Mouse (Mus musculus): ENCODE results near the gene Gm20388.
A peak's percentile ranks its signal among the peaks of the same experiment; 100 is the strongest.

Gene Gm20388

GRCm38 (mm10) chr8:123701952-123702587, 3791.4 kb downstream of the Gm20388 start:
- no peak for DNase-seq (ENCODE audit: extremely low read depth, insufficient read length, low spot score)

DNA sequence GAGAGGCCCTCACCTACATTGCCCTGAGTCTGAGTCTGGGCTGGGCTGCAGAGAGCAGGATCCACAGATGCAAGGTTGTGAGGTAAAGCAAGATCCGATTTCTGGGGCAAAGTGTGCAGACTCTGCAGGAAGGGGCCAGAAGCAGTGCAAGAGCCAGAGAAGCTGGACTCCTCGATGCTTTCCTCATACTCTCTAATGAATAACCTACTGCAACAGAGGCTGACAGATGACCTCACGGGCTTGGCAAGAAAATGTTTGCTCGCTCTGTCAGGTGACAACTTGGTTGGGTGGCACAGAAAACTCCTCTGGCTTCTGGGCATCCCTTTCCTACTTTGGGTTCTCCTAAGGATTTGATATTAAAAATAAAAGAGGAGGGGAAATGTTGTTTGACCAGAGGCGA, 3794.7 kb downstream of the Gm20388 start:
- DNase-seq (ENCODE audit: extremely low read depth, insufficient read length, low spot score): no peak

DNA sequence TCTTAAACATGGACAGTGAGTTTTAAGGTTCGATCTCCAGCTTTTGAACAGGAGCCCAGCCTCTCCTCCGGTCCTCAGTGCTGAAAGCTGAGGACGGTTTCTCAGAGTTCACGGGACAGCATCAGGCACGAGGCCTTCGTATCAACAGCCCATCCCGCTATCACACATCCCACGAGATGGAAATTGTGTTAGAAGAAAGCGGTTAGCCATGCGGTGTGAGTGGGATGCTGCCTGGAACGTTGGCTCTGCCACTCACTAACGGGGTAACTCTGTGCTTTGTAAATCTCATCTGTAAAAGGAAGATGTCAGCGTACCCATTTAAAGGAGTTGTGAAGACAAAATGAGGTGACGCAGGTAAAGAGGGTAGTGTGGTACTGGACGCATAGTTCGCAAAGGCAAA, 3796.5 kb downstream of the Gm20388 start:
- no peak for DNase-seq (ENCODE audit: extremely low read depth, insufficient read length, low spot score)

DNA sequence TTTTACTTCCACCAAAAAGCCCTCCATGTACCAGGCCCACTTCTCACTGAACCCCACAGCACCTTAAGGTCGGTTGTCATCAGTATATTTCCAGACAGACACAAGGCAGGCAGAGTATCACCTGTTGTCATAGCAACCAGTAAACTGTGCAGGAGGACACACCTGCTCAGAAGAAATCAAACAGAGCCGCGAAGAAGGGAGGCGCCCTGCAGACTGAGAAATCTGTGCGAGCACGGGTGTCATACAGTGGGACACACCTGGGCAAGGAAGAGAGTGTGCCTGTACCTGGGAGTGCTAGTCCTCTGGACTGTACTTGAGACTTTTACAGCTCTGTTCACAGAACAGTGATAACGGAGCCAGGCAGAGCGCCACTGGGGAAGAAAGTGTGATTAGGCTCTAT, 3798.1 kb downstream of the Gm20388 start:
- DNase-seq (ENCODE audit: extremely low read depth, insufficient read length, low spot score): no peak

DNA sequence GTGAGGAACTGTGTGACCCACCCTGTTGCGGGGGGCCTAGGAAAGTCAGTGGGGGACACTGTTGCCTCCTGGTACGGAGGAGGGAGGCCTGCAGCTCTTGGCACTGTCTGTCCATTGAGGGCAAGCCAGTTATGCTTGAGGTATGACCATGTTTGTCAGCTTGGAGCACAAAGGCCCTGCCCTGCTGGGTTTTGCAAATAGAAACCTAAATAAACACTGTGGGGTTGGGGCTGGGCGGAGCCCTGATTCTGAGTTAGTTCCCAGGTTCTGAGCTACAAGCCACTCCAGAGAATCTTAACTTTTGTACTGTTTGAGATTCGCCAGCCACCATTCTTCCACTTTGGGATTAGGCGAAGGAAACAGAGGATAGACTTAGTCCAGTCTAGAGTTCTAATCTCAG, 3799.7 kb downstream of the Gm20388 start:
- DNase-seq (ENCODE audit: extremely low read depth, insufficient read length, low spot score): no peak

GRCm38 (mm10) chr8:123714451-123714850, 3803.8 kb downstream of the Gm20388 start:
- DNase-seq (ENCODE audit: extremely low read depth, insufficient read length, low spot score): no peak

DNA sequence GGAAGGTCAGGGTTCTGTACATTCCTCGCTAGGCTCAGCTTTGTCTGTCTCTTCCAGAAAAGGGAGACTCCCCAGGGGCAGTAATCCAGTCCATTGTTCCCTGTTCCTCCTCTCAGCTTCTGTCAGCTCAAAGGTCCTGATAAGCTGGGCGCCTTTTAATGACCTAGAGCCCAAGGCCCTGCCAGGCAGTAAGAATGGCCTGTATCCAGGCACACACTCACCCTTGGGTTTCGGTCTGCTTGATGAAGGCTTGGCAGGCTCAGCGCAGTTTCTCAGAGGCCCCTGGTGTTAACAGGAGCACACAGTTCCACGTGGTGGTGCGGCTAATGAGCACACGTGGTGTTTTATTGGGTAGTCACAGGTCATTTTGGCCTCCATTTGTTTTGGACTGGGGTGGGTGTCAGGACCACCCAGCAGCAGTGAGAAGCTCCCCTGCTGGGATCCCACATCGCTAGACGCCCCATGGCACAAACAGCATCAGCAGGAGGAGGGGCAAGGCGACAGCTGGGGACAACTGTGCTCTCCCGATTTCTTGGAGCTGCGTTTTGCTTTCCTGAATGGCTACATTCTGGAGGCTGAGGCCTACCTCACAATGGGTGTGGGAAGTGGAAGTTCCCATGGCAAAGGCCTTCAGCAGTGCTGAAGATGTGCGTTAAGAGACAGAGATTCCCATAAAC, 3805.4 kb downstream of the Gm20388 start:
- no peak for DNase-seq (ENCODE audit: extremely low read depth, insufficient read length, low spot score)

DNA sequence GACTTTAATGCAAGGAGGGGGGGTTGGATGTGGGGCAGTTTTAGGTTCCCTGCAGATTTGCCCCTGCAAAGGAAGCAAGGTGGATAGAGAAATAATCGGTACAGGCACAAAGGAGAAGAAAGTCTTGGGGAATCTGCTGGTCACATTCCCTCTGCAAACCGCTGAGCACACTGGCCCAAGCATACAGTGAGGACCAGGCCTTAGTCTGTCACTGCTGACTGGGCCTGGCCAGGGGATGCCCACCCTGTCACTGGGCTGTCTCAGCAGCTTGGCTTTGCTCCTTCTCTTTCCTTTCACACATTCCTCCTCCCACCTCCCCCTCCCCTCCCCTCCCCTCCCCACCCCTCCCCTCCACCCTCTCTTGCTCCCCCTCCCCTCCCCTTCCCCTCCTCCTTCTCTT, 3806.5 kb downstream of the Gm20388 start:
- peak; percentile 43 for DNase-seq (ENCODE audit: extremely low read depth, insufficient read length, low spot score)

DNA sequence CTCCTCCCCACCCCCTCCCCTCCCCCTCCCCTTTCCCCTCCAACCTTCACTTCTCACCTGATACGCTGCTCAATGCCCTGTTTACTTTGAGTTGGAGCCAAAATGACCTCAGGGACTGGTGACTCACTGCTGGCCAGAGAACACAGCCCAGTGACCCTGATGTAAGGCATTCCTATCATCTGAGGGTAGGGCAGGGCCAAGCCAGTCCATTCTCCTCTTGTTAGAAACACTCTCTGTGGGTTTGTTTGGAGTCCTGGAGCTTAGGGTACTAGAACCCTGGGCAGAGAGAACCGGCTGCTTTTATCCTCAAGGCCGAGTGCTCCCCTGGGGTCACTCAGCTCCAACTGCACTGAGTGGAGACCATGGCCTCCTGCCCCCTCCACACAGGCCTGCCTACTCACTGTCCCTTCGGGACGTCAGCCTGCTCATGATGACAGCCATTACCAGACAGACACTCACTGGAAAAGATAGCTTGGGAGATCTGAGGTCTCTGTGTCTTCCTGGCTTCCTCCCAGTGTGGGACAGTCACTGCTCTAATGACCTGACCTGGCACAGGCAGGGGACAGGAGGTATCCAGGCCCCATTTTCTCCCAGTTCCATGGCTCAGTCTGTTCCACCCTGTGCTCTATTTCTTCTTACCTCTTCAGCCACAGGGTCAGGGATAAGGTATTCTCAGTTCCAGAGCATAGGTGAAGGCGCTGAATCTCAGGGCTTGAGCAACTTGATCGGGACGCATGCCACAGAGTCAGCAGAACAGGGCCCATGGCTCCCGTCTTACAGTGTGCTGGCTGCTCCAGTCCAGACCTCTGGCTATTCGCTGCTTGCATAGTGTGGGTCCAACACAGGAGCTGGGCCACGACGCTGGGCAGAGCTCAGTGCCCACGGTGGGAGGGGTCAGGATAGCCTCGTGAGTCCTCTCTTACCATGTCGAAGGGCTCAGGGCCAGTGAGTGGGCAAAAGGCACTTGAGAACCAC, 3807.2 kb downstream of the Gm20388 start:
- peak; percentile 80 for DNase-seq (ENCODE audit: extremely low read depth, insufficient read length, low spot score)

GRCm38 (mm10) chr8:123718752-123719151, 3808.1 kb downstream of the Gm20388 start:
- DNase-seq (ENCODE audit: extremely low read depth, insufficient read length, low spot score): peak; percentile 40

GRCm38 (mm10) chr8:123719280-123719679, 3808.6 kb downstream of the Gm20388 start:
- no peak for DNase-seq (ENCODE audit: extremely low read depth, insufficient read length, low spot score)

GRCm38 (mm10) chr8:123719811-123720210, 3809.2 kb downstream of the Gm20388 start:
- DNase-seq (ENCODE audit: extremely low read depth, insufficient read length, low spot score): no peak

DNA sequence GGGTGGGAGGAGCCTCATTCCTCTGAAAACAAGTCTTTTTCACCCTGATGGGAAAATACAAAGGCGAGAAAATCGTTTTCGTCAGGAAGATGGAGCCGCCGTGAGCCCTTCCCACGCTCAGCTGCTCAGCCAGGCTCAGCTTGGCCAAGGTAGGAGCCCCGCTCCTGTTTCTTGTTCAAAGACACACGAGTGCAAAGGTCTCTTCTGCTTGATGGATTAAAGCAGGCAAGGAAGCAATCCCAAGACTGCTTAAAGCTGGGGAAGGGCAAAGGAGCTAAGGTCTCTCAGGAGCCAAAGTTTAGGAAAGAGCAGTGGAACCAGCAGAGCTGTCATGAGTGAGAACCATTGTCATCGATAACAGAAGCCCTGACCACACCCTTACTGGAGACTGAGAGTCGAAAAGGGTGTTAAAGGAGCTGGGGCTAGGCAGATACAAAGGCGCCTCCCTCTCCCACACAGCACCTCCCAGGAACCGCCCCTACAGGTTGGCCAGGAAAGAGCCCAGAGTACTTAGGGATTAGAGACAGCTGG, 3809.9 kb downstream of the Gm20388 start:
- no peak for DNase-seq (ENCODE audit: extremely low read depth, insufficient read length, low spot score)

GRCm38 (mm10) chr8:123722245-123722644, 3811.6 kb downstream of the Gm20388 start:
- DNase-seq (ENCODE audit: extremely low read depth, insufficient read length, low spot score): no peak

DNA sequence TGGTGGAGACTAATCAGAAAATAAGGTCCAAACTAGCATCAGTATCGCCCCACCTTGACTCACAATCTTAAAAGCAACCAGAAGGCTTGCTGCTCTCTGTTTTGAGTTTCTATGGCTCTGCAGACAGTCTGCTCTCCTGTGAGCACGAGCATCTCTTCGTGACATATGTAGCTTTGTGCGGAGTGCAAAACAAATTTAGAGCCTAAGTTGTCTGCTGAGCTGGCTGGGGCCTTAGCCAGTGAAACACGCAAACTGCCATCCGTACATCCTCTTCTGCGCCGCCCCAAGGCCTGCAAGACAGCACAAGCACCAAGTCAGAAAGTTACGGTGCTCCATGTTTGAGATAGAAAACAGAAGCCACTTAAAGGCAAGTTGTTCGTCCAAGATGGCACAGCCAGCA, 3814.1 kb downstream of the Gm20388 start:
- no peak for DNase-seq (ENCODE audit: extremely low read depth, insufficient read length, low spot score)

GRCm38 (mm10) chr8:123725261-123725660, 3814.6 kb downstream of the Gm20388 start:
- DNase-seq (ENCODE audit: extremely low read depth, insufficient read length, low spot score): no peak

DNA sequence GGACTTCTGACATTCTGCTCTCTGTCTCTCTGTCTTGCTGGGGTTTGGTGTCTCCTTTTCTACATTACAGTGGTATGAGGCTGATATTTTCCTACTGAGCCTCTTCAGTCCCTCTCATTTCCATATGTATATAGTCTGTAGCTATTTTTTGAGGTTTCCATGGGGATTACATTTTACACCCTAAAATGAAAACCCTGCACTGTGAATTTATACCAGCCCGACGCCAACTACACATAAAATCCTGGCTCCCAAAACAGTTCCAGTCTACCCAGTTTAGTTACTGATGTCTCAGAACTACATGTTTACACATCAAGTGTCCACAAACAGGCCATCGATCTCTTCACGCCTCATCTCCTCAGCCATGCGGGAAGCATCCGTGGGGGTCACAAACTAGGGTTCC, 3816.1 kb downstream of the Gm20388 start:
- DNase-seq (ENCODE audit: extremely low read depth, insufficient read length, low spot score): no peak

GRCm38 (mm10) chr8:123729055-123729785, 3818.6 kb downstream of the Gm20388 start:
- peak; percentile 48 for DNase-seq (ENCODE audit: extremely low read depth, insufficient read length, low spot score)

DNA sequence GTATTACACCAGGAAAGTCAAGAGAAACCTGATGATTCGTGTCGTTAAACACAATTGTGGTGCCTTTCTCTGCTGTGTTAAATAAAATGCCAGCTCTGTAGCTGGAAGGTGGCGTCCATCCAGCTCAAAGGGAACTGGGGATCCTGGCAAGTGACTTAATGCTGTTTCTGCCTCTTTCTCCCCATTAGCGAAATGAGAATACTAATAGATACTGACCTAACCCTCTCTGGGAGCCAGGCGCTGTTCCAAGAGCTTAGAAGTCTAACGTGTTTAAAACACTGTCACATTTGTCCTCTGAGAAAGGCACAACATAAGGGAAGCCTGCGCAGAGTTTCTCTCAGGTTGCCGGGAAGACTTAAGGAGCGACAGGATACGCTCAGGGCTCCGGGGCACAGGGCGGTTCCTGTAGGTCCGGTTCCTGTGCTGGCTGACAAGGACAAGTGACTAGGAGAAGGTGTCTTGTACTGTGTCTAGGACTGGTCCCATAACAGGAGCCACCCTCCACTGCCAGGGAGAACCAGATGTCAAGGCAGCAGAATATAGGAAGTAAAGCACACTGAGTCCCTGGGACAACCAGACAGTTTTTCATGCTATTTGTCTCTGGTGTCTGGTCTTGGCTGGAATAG, 3819.3 kb downstream of the Gm20388 start:
- no peak for DNase-seq (ENCODE audit: extremely low read depth, insufficient read length, low spot score)

- DNase-seq (ENCODE audit: extremely low read depth, insufficient read length, low spot score): no peak
Observed at GRCm38 (mm10) chr8:123732332-123732731, 3821.7 kb downstream of the Gm20388 start.

Measured in 3134 (cell line).